Mouse (Mus musculus): ENCODE results near the gene Slc22a12. TPM values are rescaled to one million over a fixed set of nuclear protein-coding genes. Genes with fewer than 3 reads are reported as not detected.

Gene Slc22a12
- 0.62 and 0.65 TPM in 2 replicates for polyA plus RNA-seq (2012; rRNA removed)

- TF ChIP-seq POLR2A (IDR thresholded peaks at IDR 0.05; ENCODE audit: borderline replicate concordance, extremely low read depth, low read depth, low read length) (no peak), CTCF (IDR thresholded peaks at IDR 0.05; ENCODE audit: insufficient read depth, low read length) (no peak)
- Histone ChIP-seq H3K4me1 (ENCODE audit: control insufficient read depth, insufficient read depth, low read length) (no peaks in the 10 kb centered on the region), H3K4me3 (replicated peaks; ENCODE audit: extremely low read depth, low read depth, low read length) (no peak within 1 kb of the TSS)
- 87% methylated on average over 16 of the region's 16 CpGs for WGBS
- no peak for DNase-seq
These were observed at the start of gene Slc22a12 for GRCm38 (mm10) chr19:6542367-6543034. Gene Slc22a12, minus strand, starts transcription at chr19:6543032.

GRCm38 (mm10) chr19:6572001-6572400 lies 29.2 kb upstream of the Slc22a12 start:
- no peak for TF ChIP-seq POLR2A (IDR thresholded peaks at IDR 0.05; ENCODE audit: borderline replicate concordance, extremely low read depth, low read depth, low read length)
- TF ChIP-seq CTCF (IDR thresholded peaks at IDR 0.05; ENCODE audit: insufficient read depth, low read length) = no peak
- 43% methylated on average over 4 of the region's 4 CpGs for WGBS
- Histone ChIP-seq H3K4me1 (ENCODE audit: control insufficient read depth, insufficient read depth, low read length) (no peaks in the 10 kb centered on the region), H3K4me3 (replicated peaks; ENCODE audit: extremely low read depth, low read depth, low read length) (no peak overlapping the region)
- DNase-seq = no peak

- no peak overlapping the region for H3K4me3 ChIP-seq (replicated peaks; ENCODE audit: extremely low read depth, low read depth, low read length)
- 78% methylated on average over 5 of the region's 5 CpGs for WGBS
- no peak for DNase-seq
- TF ChIP-seq POLR2A (IDR thresholded peaks at IDR 0.05; ENCODE audit: borderline replicate concordance, extremely low read depth, low read depth, low read length) (no peak), CTCF (IDR thresholded peaks at IDR 0.05; ENCODE audit: insufficient read depth, low read length) (no peak)
- H3K4me1 ChIP-seq (ENCODE audit: control insufficient read depth, insufficient read depth, low read length) = no peaks in the 10 kb centered on the region
These were observed 28.6 kb upstream of the Slc22a12 start for GRCm38 (mm10) chr19:6571476-6571875.

- no peak for TF ChIP-seq POLR2A (IDR thresholded peaks at IDR 0.05; ENCODE audit: borderline replicate concordance, extremely low read depth, low read depth, low read length)
- no peak for DNase-seq
- H3K4me3 ChIP-seq (replicated peaks; ENCODE audit: extremely low read depth, low read depth, low read length) = no peak overlapping the region
- H3K4me1 ChIP-seq (ENCODE audit: control insufficient read depth, insufficient read depth, low read length) = no peaks in the 10 kb centered on the region
- WGBS = 46% methylated on average over 5 of the region's 5 CpGs
These were observed 26.7 kb upstream of the Slc22a12 start for GRCm38 (mm10) chr19:6569561-6569960.

GRCm38 (mm10) chr19:6569021-6569420 lies 26.2 kb upstream of the Slc22a12 start:
- WGBS = 85% methylated on average over 5 of the region's 5 CpGs
- H3K4me1 ChIP-seq (ENCODE audit: control insufficient read depth, insufficient read depth, low read length) = no peaks in the 10 kb centered on the region
- TF ChIP-seq POLR2A (IDR thresholded peaks at IDR 0.05; ENCODE audit: borderline replicate concordance, extremely low read depth, low read depth, low read length) (no peak), CTCF (IDR thresholded peaks at IDR 0.05; ENCODE audit: insufficient read depth, low read length) (no peak)

GRCm38 (mm10) chr19:6566450-6566849 lies 23.6 kb upstream of the Slc22a12 start:
- H3K4me3 ChIP-seq (replicated peaks; ENCODE audit: extremely low read depth, low read depth, low read length) = no peak overlapping the region
- TF ChIP-seq CTCF (IDR thresholded peaks at IDR 0.05; ENCODE audit: insufficient read depth, low read length) = no peak
- TF ChIP-seq POLR2A (IDR thresholded peaks at IDR 0.05; ENCODE audit: borderline replicate concordance, extremely low read depth, low read depth, low read length) = no peak
- no peaks in the 10 kb centered on the region for H3K4me1 ChIP-seq (ENCODE audit: control insufficient read depth, insufficient read depth, low read length)
- 92% methylated on average over 2 of the region's 2 CpGs for WGBS
- no peak for DNase-seq

More at GRCm38 (mm10) chr19:6569021-6569420, 26.2 kb upstream of the Slc22a12 start:
- DNase-seq = no peak
- H3K4me3 ChIP-seq (replicated peaks; ENCODE audit: extremely low read depth, low read depth, low read length) = no peak overlapping the region

GRCm38 (mm10) chr19:6565136-6565535 lies 22.3 kb upstream of the Slc22a12 start:
- no peaks in the 10 kb centered on the region for H3K4me1 ChIP-seq (ENCODE audit: control insufficient read depth, insufficient read depth, low read length)
- H3K4me3 ChIP-seq (replicated peaks; ENCODE audit: extremely low read depth, low read depth, low read length) = no peak overlapping the region
- TF ChIP-seq POLR2A (IDR thresholded peaks at IDR 0.05; ENCODE audit: borderline replicate concordance, extremely low read depth, low read depth, low read length) (no peak), CTCF (IDR thresholded peaks at IDR 0.05; ENCODE audit: insufficient read depth, low read length) (no peak)
- WGBS = 90% methylated on average over 6 of the region's 6 CpGs
- DNase-seq = no peak

GRCm38 (mm10) chr19:6560246-6560815 lies 17.5 kb upstream of the Slc22a12 start:
- no peak for DNase-seq
- no peaks in the 10 kb centered on the region for H3K4me1 ChIP-seq (ENCODE audit: control insufficient read depth, insufficient read depth, low read length)
- 88% methylated on average over 7 of the region's 7 CpGs for WGBS
- TF ChIP-seq POLR2A (IDR thresholded peaks at IDR 0.05; ENCODE audit: borderline replicate concordance, extremely low read depth, low read depth, low read length) (no peak), CTCF (IDR thresholded peaks at IDR 0.05; ENCODE audit: insufficient read depth, low read length) (no peak)
- H3K4me3 ChIP-seq (replicated peaks; ENCODE audit: extremely low read depth, low read depth, low read length) = no peak overlapping the region

GRCm38 (mm10) chr19:6559576-6559975 lies 16.7 kb upstream of the Slc22a12 start:
- DNase-seq = no peak
- H3K4me3 ChIP-seq (replicated peaks; ENCODE audit: extremely low read depth, low read depth, low read length) = no peak overlapping the region
- H3K4me1 ChIP-seq (ENCODE audit: control insufficient read depth, insufficient read depth, low read length) = no peaks in the 10 kb centered on the region
- 63% methylated on average over 4 of the region's 4 CpGs for whole genome bisulfite sequencing
- no peak for TF ChIP-seq CTCF (IDR thresholded peaks at IDR 0.05; ENCODE audit: insufficient read depth, low read length)
- no peak for TF ChIP-seq POLR2A (IDR thresholded peaks at IDR 0.05; ENCODE audit: borderline replicate concordance, extremely low read depth, low read depth, low read length)

All from lung, adult 2 months (tissue).